Mouse (Mus musculus): ENCODE measurements around the gene Sh3d21.

DNA sequence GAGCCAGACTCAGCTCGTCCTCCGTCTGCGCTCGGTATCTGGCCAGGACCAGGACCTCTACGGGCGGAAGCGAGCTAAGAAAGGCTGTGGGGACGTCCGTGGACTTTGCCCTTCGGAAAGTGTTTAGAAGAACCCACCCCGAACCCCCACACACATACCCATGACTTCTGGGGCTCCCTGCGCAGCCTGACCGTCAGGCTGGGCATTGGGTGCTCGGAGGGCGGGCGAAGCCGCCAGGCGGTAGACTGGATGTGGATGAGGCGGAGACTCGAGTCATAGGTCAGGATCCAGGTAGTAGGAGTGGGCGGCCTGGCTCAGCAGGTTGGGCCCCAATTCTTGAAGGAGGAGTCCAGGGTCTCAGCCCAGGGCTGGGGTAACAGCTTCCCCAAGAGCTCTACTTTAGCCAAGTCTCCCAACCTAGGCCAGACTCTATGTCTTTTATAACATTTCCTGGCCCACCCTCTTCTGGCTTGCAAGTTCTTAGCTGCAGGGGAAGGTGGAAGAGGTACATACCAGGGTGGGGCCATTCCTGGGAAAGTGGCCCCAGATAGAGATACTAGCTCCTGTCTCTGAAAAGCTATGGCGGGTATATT is at the start of gene Sh3d21:
- TF ChIP-seq POLR2A (IDR thresholded peaks at IDR 0.05; ENCODE audit: borderline replicate concordance, control insufficient read depth, low read depth, low read length) (no peak), CTCF (IDR thresholded peaks at IDR 0.05; ENCODE audit: control insufficient read depth, insufficient read depth, low read length) (no peak)
